Mouse (Mus musculus) limb, embryonic 13.5 days (tissue): ENCODE measurements at regions not wholly inside any gene's neighbourhood (a gene's known extent, or its start where the extent isn't known, plus 50 kb on each side); places are given as distances from the start of the nearest gene placed in this dataset.

Source experiments
- ATAC-seq: fragments of 200-750 bp; cut with Nextera tagmentation; 2 replicates; pipeline ENCODE4 v1.8.0; 2017; ENCODE audit warnings: low read depth, moderate number of reproducible peaks, moderate TSS enrichment; ENCODE audit not compliant: low FRiP score
- H3K27ac ChIP-seq: fragments of 300-500 bp; sonication (generic); 2 replicates; pipeline ENCODE4 v1.5.1; 2015; ENCODE audit warnings: inconsistent platforms, mild to moderate bottlenecking, moderate library complexity
- H3K27me3 ChIP-seq: fragments of 300-500 bp; sonication (generic); 2 replicates; pipeline ENCODE4 v1.6.1; 2015; ENCODE audit warnings: mild to moderate bottlenecking, inconsistent platforms
- H3K36me3 ChIP-seq: fragments of 300-500 bp; sonication (generic); 2 replicates; pipeline ENCODE4 v1.6.1; 2015; ENCODE audit warnings: inconsistent platforms, mild to moderate bottlenecking, moderate library complexity
- H3K4me1 ChIP-seq: fragments of 300-500 bp; sonication (generic); 2 replicates; pipeline ENCODE4 v1.6.1; 2015; ENCODE audit warnings: inconsistent platforms
- H3K4me2 ChIP-seq: fragments of 300-500 bp; sonication (generic); replicated peaks from 2 replicates; pipeline ENCODE4 v1.6.1; 2015; ENCODE audit warnings: inconsistent platforms, mild to moderate bottlenecking, moderate library complexity
- H3K4me3 ChIP-seq: fragments of 300-500 bp; sonication (generic); 2 replicates; pipeline ENCODE4 v1.5.1; 2015; ENCODE audit warnings: moderate library complexity, mild to moderate bottlenecking, inconsistent platforms
- H3K9ac ChIP-seq: fragments of 300-500 bp; sonication (generic); 2 replicates; pipeline ENCODE4 v1.6.1; 2015; ENCODE audit warnings: mild to moderate bottlenecking, inconsistent platforms
- H3K9me3 ChIP-seq: fragments of 300-500 bp; sonication (generic); 2 replicates; pipeline ENCODE4 v1.6.1; 2016; ENCODE audit warnings: inconsistent platforms
- WGBS: fragments of 180-500 bp; shearing (Covaris S2); methylation state at CpG from one replicate; pipeline ENCODE4 v1.1.7; 2015; 5-methylcytosine and 5-hydroxymethylcytosine counted together

DNA sequence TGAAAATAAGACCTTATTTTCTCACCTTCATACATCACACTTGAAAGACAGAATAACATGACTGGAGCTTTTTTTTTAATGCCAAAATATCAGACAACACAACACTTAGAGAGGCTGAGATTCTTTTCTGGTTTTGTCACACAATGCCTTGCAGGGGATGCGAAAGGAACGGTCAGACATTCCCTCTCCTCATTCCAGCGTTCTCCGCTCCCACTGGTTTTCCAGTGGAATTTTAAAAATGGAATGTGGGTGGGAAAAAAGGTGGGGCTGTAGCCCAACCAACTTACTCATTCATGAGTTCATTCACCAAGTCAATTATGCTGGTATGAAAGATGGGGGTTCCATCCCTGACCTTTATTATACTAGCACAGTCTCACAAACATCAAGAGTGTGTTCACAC is 169.6 kb upstream of the Erbb4 start:
- Histone ChIP-seq H3K36me3 (no peaks in the 10 kb centered on the region), H3K4me3 (no peak overlapping the region), H3K9me3 (no peaks in the 10 kb centered on the region), H3K9ac (no peak overlapping the region), H3K27me3 (no peaks in the 10 kb centered on the region), H3K27ac (no peak overlapping the region), H3K4me2 (no peak overlapping the region), H3K4me1 (no peaks in the 10 kb centered on the region)
- no peak for ATAC-seq
- WGBS: 67% methylated on average over 4 of the region's 4 CpGs

DNA sequence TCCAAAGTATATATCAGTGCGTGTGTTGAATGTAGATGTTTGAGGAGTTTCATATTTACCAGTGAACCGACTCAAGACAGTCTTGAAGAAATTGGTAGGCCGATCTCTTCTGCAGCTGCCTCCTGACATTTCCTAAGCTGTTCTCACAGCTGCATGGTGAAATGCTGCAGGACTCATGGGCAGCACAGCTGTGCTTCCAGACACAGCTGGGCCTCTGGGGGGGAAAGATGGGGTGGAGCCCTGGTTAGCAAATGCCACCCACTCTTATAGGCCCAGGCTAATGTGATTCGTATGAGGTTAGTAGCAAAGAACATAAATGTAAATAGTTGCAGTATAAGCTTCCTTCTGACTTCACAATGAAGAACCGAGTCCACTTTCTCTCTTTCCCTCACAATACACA is 139.8 kb upstream of the Erbb4 start:
- Histone ChIP-seq H3K36me3 (no peaks in the 10 kb centered on the region), H3K4me3 (no peak overlapping the region), H3K4me1 (peaks cover 3% of the 10 kb centered on the region; the same call in 1 of the 2 replicates), H3K9me3 (no peaks in the 10 kb centered on the region), H3K9ac (no peak overlapping the region), H3K4me2 (no peak overlapping the region), H3K27me3 (0 out of 2 replicates have a peak, but pooled peaks cover 1% of the 10 kb centered on the region), H3K27ac (no peak overlapping the region)
- 55% methylated on average over 5 of the region's 5 CpGs for WGBS
- peak; percentile 71 for ATAC-seq

DNA sequence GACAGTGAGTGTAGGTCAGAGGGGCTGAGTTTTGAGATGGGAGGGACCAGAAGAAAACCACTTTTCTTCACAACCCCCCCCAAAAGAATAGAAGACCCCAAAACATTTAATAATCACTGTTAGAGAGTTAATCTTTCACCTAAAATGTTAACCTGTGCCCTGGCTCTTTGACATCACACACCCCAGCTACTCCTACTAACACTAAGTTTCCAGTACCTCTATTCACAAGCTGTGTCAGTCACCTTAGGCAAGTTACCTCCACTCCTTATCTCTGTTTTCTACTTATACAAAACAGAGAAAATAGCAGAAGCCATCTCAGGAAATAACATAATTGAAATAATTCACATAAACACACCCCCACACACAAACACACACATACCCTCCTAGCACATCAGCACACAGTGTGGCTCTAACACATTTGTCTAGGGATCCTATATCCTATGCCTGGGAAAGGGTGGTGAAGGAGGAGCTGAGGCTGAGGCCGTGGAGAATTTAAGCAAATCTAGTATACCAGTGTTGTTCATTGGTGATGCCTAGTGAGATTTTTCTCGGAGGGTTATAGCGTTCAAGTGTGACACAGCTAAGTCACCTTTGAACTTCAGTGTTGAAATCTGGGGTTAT is 134.5 kb upstream of the Erbb4 start:
- no peaks in the 10 kb centered on the region for H3K4me1 ChIP-seq
- H3K36me3 ChIP-seq: no peaks in the 10 kb centered on the region
- WGBS: 86% methylated on average over 3 of the region's 3 CpGs
- 0 out of 2 replicates have a peak, but pooled peaks cover 5% of the 10 kb centered on the region for H3K27me3 ChIP-seq
- H3K4me2 ChIP-seq: peak overlapping the region; percentile 60
- H3K4me3 ChIP-seq: no peak overlapping the region
- no peak for ATAC-seq
- H3K9me3 ChIP-seq: no peaks in the 10 kb centered on the region; the same call in 1 of the 2 replicates
- no peak overlapping the region for H3K9ac ChIP-seq
- H3K27ac ChIP-seq: no peak overlapping the region

DNA sequence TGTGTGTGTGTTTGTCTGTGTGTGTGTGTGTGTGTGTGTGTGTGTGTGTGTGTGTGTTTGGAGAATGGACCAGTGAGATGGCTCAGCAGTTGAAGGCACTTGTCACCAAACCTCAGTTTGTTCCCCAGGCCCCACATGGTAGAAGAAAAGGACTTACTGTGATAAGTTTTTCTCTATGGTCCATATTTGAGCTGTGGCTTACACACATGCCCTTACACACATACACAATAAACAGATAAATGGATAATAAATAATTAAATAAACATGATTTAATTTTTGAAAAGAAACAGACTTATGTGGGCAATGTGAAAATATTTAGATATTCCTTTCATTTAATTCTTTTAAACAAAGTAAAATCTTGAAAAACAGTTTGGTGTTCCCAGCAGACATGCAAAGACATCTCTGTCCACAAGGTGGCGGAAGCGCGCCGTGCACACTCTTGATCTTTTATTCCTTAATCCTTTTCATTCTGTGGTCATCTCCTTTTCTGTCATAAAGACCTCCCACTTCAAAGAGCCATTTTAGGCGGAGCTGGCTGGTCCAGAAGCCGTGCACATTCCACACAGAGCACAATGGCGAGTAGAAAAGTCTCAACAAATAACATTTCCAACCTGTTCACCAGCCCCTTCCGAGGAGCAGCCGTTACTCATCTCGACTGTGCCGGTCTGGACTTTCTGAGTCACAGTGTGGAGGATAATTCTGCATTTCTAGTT is 133.8 kb upstream of the Erbb4 start:
- H3K9ac ChIP-seq: no peak overlapping the region
- no peaks in the 10 kb centered on the region for H3K4me1 ChIP-seq
- ATAC-seq: peak; percentile 59; the same call in 1 of the 2 replicates
- peak overlapping the region; percentile 60 for H3K4me2 ChIP-seq
- H3K9me3 ChIP-seq: no peaks in the 10 kb centered on the region; the same call in 1 of the 2 replicates
- no peak overlapping the region for H3K27ac ChIP-seq
- WGBS: 21% methylated on average over 11 of the region's 11 CpGs
- H3K4me3 ChIP-seq: peak overlapping the region; percentile 30
- no peaks in the 10 kb centered on the region for H3K36me3 ChIP-seq
- H3K27me3 ChIP-seq: 0 out of 2 replicates have a peak, but pooled peaks cover 5% of the 10 kb centered on the region

DNA sequence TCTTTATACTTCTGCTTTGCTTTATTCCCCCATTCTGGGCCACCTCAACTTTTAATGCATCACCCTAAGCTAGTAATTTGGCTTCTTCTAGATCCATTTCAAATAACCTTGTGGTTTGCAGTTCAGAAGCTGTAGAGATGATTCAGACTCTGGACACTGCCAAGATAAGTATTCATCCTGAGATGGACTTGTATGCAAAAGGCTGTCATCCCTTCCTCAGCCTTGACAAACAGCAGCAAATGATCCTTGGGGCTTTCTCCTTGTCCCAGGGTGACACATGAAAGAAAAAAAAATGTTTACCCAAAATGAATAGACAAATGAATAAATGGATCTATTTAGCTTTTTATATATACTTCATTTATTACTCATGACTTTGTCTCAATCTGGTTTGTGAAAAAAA is 120.0 kb upstream of the Erbb4 start:
- H3K27me3 ChIP-seq: no peaks in the 10 kb centered on the region
- no peak for ATAC-seq
- H3K4me1 ChIP-seq: no peaks in the 10 kb centered on the region
- no peak overlapping the region for H3K27ac ChIP-seq
- no peak overlapping the region for H3K9ac ChIP-seq
- H3K9me3 ChIP-seq: no peaks in the 10 kb centered on the region
- H3K36me3 ChIP-seq: no peaks in the 10 kb centered on the region
- H3K4me3 ChIP-seq: no peak overlapping the region
- H3K4me2 ChIP-seq: no peak overlapping the region

DNA sequence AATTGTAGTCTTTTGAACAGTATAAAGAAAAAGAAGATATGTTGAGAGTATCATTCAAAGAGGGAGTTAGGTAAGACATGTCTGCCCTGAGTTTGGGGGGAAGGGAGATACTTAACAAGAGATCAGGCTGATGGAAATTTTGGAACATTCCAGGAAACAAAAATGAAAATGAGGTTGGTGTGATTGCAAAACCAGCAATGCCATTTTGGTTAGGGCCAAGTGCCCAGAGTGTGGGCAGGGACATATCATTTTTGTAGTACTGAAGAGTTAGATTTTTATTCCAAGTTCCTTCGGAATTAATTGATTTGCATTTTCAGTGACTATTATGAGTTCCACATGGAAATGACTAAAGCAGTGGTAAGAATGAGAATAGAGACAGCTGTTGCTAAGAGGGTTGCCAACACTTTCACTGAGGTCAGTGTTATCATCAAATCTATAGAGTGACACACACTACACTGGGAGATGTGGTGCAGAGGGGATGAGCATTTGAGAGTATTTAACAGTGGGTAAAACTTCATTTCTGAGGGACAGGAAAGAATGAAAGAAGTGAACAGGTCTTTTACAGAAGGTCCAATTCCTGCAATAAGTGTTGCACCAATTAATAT is 105.1 kb upstream of the Erbb4 start:
- Histone ChIP-seq H3K4me2 (no peak overlapping the region), H3K27ac (no peak overlapping the region), H3K27me3 (no peaks in the 10 kb centered on the region), H3K9ac (no peak overlapping the region), H3K4me1 (no peaks in the 10 kb centered on the region), H3K9me3 (no peaks in the 10 kb centered on the region), H3K4me3 (no peak overlapping the region), H3K36me3 (no peaks in the 10 kb centered on the region)
- whole genome bisulfite sequencing: 95% methylated on average over 1 of the region's 1 CpGs
- ATAC-seq: no peak

DNA sequence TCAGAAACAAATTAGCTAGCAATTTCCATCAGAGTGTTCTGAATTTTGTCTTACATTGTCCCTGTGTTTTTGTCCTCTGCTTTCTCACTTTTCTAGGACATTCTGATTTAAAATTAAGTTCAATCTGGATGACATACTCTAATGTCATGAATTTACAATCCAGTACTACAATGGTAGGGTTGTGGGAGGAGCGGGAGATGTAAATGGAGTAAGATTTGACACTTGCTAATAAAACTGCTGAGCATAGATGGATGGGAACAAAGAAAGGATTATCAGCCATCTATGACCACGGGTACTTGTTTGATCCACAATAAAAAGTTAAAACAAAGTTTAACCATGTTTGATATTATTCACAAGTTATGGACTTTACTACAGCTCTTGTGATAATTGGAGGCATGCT is 94.9 kb upstream of the Erbb4 start:
- ATAC-seq: no peak
- H3K36me3 ChIP-seq: no peaks in the 10 kb centered on the region
- no peak overlapping the region for H3K9ac ChIP-seq
- no peak overlapping the region for H3K4me2 ChIP-seq
- 74% methylated on average over 2 of the region's 2 CpGs for WGBS
- no peaks in the 10 kb centered on the region for H3K27me3 ChIP-seq
- no peaks in the 10 kb centered on the region for H3K4me1 ChIP-seq
- no peaks in the 10 kb centered on the region for H3K9me3 ChIP-seq
- no peak overlapping the region for H3K4me3 ChIP-seq
- H3K27ac ChIP-seq: no peak overlapping the region

DNA sequence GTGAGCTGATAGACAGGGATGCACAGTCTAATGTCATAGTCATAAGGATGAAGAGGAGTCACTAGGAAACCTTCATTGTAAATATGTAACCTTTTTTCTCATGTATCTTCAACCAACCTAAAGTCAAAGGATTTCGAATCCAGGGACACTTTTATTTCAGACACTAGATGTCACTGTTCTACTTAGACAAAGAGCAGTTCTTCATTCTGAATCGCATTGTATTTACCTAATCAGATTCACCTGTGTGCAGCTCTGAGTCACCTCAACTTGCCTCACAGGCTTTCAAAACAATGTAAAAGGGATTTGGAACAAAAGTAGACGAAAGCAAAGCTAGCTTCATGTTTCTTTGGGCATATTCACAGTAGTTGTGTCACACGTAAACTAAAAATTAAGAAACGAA is 57.3 kb upstream of the Erbb4 start:
- H3K4me1 ChIP-seq: no peaks in the 10 kb centered on the region
- no peaks in the 10 kb centered on the region for H3K9me3 ChIP-seq
- no peak overlapping the region for H3K4me3 ChIP-seq
- no peaks in the 10 kb centered on the region for H3K27me3 ChIP-seq
- no peaks in the 10 kb centered on the region for H3K36me3 ChIP-seq
- H3K4me2 ChIP-seq: no peak overlapping the region
- no peak overlapping the region for H3K27ac ChIP-seq
- H3K9ac ChIP-seq: no peak overlapping the region
- ATAC-seq: no peak
- 51% methylated on average over 5 of the region's 5 CpGs for WGBS
